Mouse (Mus musculus) thymus, postnatal 0 days (tissue): ENCODE results near the gene Map1lc3b. TPM values are rescaled to one million over a fixed set of nuclear protein-coding genes. Genes with fewer than 3 reads are reported as not detected.
"Not testable (repeated sequence)": the region's sequence is repeated elsewhere in the genome, so short reads cannot be mapped to it uniquely, and the experiment has no call there.

Experiments used
- DNase-seq: peaks from one replicate; pipeline ENCODE4 v3.0.0-alpha.2; 2015; ENCODE audit warnings: low spot score
- polyA plus RNA-seq: library from polyadenylated mRNA; unstranded; fragments of >200 nt; fragmentation: Nextera tagmentation; extraction: Ambion mirVana; gene quantifications from 2 replicates; pipeline ENCODE4 v1.2.1, GENCODE M21; 2015

Map1lc3b gene
- polyA plus RNA-seq, 1 experiment from 2014 or later, result 329 TPM

DNA sequence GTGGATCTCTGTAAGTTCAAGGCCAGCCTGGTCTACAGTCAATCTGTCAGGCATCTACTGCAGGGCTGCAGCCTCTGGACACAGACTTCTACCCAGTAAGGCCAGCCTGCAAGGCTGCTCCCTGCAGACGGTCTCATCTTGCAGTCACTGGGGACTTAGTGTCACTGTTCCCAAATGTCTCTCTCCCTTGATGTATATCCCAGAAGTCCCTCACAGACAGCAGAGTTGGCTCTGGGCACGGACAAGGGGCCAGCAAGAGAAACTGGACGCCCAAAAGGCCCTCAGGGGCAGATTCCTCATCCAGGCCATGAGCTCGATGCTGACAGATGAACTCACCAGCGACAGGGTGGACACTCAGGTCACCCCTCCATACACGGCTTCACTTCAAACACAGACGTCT, 18.0 kb upstream of the Map1lc3b start:
- no peak for DNase-seq

DNA sequence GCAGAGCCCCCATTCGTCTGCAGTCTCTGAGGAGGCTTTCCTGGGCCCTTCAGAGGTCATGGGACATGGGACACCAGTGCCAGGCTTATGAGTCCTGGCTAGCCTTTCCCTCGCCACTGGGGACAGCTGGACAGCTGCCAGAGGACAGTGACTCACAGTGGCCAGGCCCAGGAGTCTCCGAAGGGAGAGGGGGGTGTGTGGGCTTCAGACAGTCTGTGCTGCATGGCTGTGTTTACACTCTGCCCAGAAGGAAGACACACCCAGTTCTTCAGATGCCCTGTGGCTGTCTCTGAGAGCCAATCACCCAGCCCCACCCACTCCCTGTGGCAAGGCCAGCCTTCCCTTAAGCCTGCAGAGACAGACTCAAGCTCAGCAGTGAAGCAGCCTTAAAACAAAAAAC, 16.9 kb upstream of the Map1lc3b start:
- DNase-seq, result no peak

GRCm38 (mm10) chr8:121575661-121576060, 14.5 kb upstream of the Map1lc3b start:
- DNase-seq, result no peak

DNA sequence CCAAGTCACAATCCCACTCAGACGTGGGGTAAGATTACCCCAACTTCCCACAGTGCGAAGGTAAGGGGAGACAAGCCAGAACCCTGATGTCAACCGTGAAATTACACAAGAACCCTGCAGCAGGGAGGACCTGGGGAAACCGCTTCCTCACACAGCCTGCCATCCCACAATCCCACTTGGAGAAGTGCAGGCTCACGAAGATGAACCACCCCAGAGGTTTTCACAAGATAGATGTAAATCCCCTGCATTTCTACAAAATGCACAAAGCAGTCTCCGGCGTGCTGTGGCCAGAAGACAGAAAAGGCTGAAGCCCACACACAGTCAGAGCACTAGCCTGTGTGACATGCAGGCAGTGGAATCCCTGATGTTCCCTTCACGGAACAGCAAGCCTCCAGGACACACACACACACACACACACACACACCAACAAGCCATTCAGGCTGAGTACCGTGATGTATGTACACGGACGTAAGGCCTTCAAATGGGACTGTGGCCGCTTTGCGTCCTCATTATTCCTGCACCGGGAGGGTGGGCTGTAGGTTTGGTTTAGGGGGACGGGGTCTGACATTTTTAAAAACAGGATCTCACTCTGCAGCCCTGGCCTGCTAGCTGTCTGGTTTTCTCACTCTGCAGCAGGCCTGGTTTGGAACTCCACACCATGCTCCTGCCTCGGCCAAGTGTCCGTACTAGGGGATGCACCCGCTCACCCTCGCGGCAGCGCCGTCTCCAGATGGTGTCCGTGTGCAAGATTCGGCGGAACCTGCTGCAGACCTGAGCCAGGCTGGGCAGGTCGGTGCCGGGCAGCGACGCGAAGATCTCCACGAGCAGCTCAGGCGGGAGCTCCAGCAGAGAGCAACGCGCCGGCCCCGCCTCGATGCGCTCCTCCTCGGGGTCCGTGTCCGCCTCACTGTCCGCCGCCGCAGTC, 12.1 kb upstream of the Map1lc3b start:
- peak; percentile 35 for DNase-seq

- DNase-seq, result peak; percentile 97
These were observed 11.3 kb upstream of the Map1lc3b start, which contains the start of gene Fbxo31 for GRCm38 (mm10) chr8:121578676-121579451. Gene Fbxo31 (minus strand): TSS chr8:121578806.

- no peak for DNase-seq
These were observed 9.7 kb upstream of the Map1lc3b start for GRCm38 (mm10) chr8:121580465-121580864.

GRCm38 (mm10) chr8:121583653-121584052, 6.5 kb upstream of the Map1lc3b start:
- no peak for DNase-seq

DNA sequence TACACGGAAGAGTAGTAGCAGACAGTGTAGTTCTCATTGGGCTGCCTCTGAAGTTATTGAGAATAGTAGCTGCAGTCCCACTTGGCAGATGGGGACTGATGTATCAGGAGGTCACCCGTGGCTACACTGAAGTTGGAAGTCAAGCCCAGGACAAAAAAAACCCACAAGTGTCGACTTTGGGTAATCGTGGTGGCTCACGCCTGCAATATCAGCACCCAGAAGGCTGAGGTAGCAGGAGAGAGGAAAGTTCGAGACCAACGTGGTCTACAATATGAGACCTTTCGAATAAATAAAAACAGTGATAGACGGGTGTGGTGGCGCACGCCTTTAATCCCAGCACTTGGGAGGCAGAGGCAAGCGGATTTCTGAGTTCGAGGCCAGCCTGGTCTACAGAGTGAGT, 5.4 kb upstream of the Map1lc3b start:
- DNase-seq, result peak; percentile 22

- DNase-seq, result peak; percentile 99
These were observed 4.9 kb upstream of the Map1lc3b start for GRCm38 (mm10) chr8:121585159-121585825.

GRCm38 (mm10) chr8:121588750-121589149, 1.4 kb upstream of the Map1lc3b start:
- no peak for DNase-seq

- DNase-seq, result no peak
These were observed 895 bp upstream of the Map1lc3b start for GRCm38 (mm10) chr8:121589205-121589726.

DNA sequence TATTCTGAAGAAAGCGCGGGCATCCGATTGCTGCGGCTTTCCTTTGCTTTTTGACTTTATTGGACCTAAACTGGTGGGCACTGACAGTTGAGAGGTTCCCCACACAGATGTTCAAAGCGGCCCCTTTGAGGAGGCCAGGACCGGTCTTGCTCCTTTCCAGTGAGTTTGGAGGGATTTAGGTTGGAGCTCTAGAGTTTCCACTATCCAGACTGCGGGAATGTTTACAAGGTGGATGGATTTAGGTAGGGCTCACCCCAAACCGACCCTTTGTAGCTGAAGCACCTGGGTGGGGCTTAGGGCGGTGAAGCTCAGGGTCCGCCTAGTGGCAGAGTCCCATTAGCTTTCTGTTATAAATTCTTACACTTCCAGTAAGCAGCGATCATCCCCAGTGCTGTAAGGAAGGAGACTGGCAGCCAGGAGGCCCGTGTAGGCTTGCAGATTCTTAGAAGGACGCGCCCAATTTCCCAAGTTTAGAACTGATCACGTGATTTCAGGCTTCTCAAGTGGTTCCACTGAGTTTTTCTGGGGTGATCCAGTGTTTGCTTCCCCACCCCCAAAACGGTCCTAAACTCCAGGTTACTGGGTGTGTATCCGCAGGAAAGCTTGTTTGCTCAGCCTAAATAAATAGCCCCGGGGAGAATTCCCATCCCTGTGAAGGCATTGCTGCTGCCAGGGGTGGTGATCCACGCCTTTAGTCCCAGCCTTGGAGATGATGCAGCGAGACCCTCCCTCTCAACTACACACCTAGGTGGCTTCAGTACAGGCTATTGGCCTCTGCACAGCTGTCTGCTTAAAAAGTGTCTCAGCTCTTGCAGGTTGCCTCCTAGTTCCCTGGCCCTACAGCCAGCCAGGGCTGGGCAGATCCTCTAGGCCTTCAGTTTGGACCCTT, 1.3 kb downstream of the Map1lc3b start:
- DNase-seq, result peak; percentile 71

DNA sequence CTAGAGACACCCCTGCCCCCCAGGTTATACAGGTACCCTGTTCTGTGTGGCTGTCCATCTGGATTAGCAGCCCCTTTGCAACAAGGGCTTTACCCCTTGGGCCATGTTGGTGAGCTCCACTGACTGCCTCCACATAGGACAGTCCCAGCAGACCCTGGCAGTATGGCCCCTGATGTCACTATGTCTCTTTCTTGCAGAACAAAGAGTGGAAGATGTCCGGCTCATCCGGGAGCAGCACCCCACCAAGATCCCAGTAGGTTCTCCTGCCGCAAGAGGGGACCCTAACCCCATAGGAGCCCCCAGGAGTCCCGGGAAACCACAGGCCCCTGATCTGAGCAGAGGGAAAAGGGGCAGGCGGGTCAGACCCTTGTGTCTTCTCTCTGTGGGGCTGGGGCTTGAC, 3.1 kb downstream of the Map1lc3b start:
- no peak for DNase-seq

DNA sequence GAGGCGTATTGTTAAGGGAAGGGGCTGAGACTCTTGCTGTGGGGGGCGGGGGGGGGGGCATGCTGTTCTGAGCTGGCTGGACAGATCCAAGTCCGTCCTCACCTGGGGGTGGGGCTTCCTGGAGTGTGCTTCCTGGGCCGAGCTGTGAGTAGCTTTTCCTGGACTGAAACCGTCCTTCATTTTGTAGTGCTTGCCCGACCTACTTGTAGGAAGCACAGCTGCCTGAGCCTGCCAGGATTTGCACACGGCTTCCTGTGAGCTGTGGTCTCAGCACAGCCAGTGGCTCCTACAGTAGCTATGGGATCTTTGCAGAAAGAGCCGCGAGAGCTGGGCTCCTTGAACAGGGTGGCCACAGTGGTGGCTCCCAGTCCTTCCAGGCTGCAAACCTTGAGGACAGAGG, 3.8 kb downstream of the Map1lc3b start:
- DNase-seq, result no peak

GRCm38 (mm10) chr8:121597492-121597891, 7.3 kb downstream of the Map1lc3b start:
- DNase-seq, result not testable (repeated sequence)

GRCm38 (mm10) chr8:121598190-121598589, 8.0 kb downstream of the Map1lc3b start:
- no peak for DNase-seq

DNA sequence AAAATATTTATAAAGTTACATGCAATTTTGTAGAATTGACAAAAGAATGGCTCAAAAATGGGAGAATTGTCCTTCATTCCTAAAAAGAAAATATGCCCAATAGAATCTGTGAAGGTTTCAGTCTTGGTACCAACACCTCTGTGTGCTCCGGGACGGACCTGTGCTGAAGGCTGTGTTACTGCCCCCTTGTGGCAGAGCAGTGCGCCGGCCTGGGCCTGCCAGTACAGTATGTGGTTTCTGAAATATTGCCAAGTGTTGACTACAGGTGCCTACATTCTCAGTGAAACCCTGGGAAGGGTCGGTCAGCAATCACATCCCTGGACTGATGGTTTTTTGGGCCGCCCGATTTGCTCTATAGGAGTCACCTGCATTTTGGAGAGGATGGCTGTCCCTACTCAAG, 8.7 kb downstream of the Map1lc3b start:
- peak; percentile 71 for DNase-seq

DNA sequence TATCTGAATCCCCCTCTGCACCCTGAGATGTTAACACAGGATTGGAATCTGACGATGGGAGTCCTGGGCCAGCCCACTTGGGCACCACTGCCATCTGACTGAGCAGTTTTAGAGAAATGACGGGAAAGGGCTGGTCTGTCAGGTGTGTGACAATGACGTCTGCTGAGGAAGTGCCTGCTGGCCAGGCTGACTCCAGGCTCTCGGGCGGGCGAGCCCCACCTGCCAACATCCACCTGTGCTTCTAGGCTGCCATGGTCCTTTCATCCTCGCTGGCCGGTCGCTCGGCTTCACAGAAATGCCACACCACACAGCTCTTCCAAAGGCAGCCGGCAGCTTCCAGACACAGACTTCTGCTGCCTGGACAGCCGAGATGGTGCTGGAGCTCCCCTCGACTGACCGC, 9.7 kb downstream of the Map1lc3b start:
- DNase-seq, result no peak

- DNase-seq, result no peak
These were observed 12.2 kb downstream of the Map1lc3b start for GRCm38 (mm10) chr8:121602411-121602810.

DNA sequence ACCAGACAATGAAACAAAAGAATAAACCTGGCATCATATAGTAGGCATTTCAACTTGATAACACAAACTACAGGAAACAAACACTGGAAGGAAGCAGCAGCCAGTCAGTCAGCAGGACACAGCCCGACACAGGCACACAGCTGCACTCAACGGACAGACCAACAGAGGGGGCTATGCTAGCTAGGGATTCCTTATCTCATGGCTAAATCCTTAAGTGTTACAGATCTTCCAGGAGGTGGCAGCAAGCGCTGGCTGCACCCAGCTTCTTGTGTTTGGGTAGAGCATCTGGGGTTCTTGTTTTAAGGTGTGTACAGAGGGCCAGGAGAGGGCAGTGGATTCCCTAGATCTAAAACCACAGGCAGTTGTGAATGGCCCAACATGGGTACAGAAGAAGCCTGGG, 12.7 kb downstream of the Map1lc3b start:
- peak; percentile 81 for DNase-seq
